Mouse (Mus musculus) C2C12 (cell line): ENCODE measurements around the gene Tbrg4.

Experiments used
- CTCF ChIP-seq: IDR thresholded peaks from one replicate; pipeline ENCODE4 v1.5.1; 2011; ENCODE audit not compliant: control insufficient read depth, insufficient read depth, insufficient read length
- FOSL1 ChIP-seq: IDR thresholded peaks from one replicate; pipeline ENCODE4 v1.8.0; 2011; ENCODE audit warnings: mild to moderate bottlenecking, low read length; ENCODE audit not compliant: poor library complexity, insufficient read depth, severe bottlenecking
- MAX ChIP-seq: IDR thresholded peaks from one replicate; pipeline ENCODE4 v1.6.1; 2011; ENCODE audit warnings: mild to moderate bottlenecking, control low read depth
- MYOD1 ChIP-seq: IDR thresholded peaks from one replicate; pipeline ENCODE4 v1.6.1; 2011; ENCODE audit warnings: low read depth; ENCODE audit not compliant: control insufficient read depth, insufficient read length
- USF1 ChIP-seq: IDR thresholded peaks from one replicate; pipeline ENCODE4 v1.6.1; 2011; ENCODE audit warnings: low read depth, mild to moderate bottlenecking, control low read depth, moderate library complexity

GRCm38 (mm10) chr11:6585748-6586147, 40.1 kb downstream of the Tbrg4 start:
- TF ChIP-seq CTCF, result no peak
- TF ChIP-seq MYOD1, result no peak
- TF ChIP-seq MAX, result no peak
- TF ChIP-seq USF1, result no peak
- no peak for TF ChIP-seq FOSL1
